ENCODE assay signal across 18 mouse cellular contexts in genomic region chr1:4687605-4688004, GRCm38 (mm10).
"Had no signal": no experiment of that assay in that cellular context is flagged by ENCODE, and none has a peak within 500 bp of the region (broad histone marks: within the 10 kb centered on the region; RNA-seq: fewer than 3 reads in every experiment).

No protein-coding gene starts in this region.

- H3K27me3 ChIP-seq: liver, embryonic 13.5 days; midbrain, embryonic 13.5 days; neural tube, embryonic 12.5 days; neural tube, embryonic 15.5 days; stomach, embryonic 15.5 days had no signal

- H3K4me3 ChIP-seq: liver, embryonic 13.5 days; midbrain, embryonic 13.5 days; neural tube, embryonic 12.5 days; neural tube, embryonic 15.5 days; stomach, embryonic 15.5 days had no signal

- H3K4me1 ChIP-seq: liver, embryonic 13.5 days; midbrain, embryonic 13.5 days; neural tube, embryonic 12.5 days; neural tube, embryonic 15.5 days; stomach, embryonic 15.5 days had no signal

- H3K36me3 ChIP-seq: liver, embryonic 13.5 days; midbrain, embryonic 13.5 days; neural tube, embryonic 12.5 days; neural tube, embryonic 15.5 days; stomach, embryonic 15.5 days had no signal

- H3K4me2 ChIP-seq: liver, embryonic 13.5 days; midbrain, embryonic 13.5 days; neural tube, embryonic 12.5 days; neural tube, embryonic 15.5 days; stomach, embryonic 15.5 days had no signal

- H3K9ac ChIP-seq: liver, embryonic 13.5 days; midbrain, embryonic 13.5 days; neural tube, embryonic 12.5 days; neural tube, embryonic 15.5 days; stomach, embryonic 15.5 days had no signal

- DNase-seq: kidney, adult 18-20 months; kidney, postnatal 10 days; left cerebral cortex, postnatal 4 days; liver, embryonic 13.5 days; lung, adult 2 months; lung, postnatal 14 days; lung, postnatal 4 days; right cerebral cortex, adult 18-20 months; right cerebral cortex, postnatal 14 days; right cerebral cortex, postnatal 4 days; thymus, adult 18-20 months; thymus, postnatal 36 days had no signal

- ATAC-seq: inflammation-experienced regulatory T-cells, adult 6 months; intestine, embryonic 16.5 days; midbrain, embryonic 13.5 days had no signal

- H3K27ac ChIP-seq: liver, embryonic 13.5 days; midbrain, embryonic 13.5 days; neural tube, embryonic 12.5 days; neural tube, embryonic 15.5 days; stomach, embryonic 15.5 days had no signal

- H3K9me3 ChIP-seq: liver, embryonic 13.5 days; midbrain, embryonic 13.5 days; neural tube, embryonic 12.5 days; neural tube, embryonic 15.5 days; stomach, embryonic 15.5 days had no signal
